Mouse (Mus musculus) G1E (cell line): ENCODE data around the gene Erich4.

Experiments used
- CTCF ChIP-seq: IDR thresholded peaks from 2 replicates; pipeline ENCODE4 v1.5.1; 2012; ENCODE audit warnings: low read depth, low read length, inconsistent platforms, mixed read lengths
- GATA1 ChIP-seq: IDR thresholded peaks from 2 replicates; pipeline ENCODE4 v1.6.1; 2012; ENCODE audit warnings: borderline replicate concordance, low read length, inconsistent platforms, mixed read lengths
- GATA2 ChIP-seq: IDR thresholded peaks from 2 replicates; pipeline ENCODE4 v1.6.1; 2012; ENCODE audit warnings: low read depth, low read length, inconsistent platforms, borderline replicate concordance
- POLR2AphosphoS5 ChIP-seq: IDR thresholded peaks from 2 replicates; pipeline ENCODE4 v1.6.1; 2012; ENCODE audit warnings: low read depth, low read length, inconsistent platforms; ENCODE audit not compliant: insufficient replicate concordance

- TF ChIP-seq CTCF = no peak
- no peak for TF ChIP-seq GATA2
- TF ChIP-seq GATA1 = no peak
- TF ChIP-seq POLR2AphosphoS5 = no peak
Measured at GRCm38 (mm10) chr7:25591226-25591625, 24.5 kb downstream of the Erich4 start.
